8 mouse cellular contexts compared by ENCODE assay signal in genomic region chr7:25754439-25754737, GRCm38 (mm10). TPM values are rescaled to one million over a fixed set of nuclear protein-coding genes. Genes with fewer than 3 reads are reported as not detected.
A peak's percentile ranks its signal among the peaks of the same experiment; 100 is the strongest.
DNase-seq lines count a peak whose midpoint lies in the region; ATAC-seq and TF ChIP-seq lines count a peak whose summit lies in the region.

No protein-coding gene starts in this region.

- H3K27me3 ChIP-seq in kidney, embryonic 15.5 days: no peaks in the 10 kb centered on the region
- no peaks in the 10 kb centered on the region for H3K27me3 ChIP-seq in hindbrain, embryonic 13.5 days
- H3K27me3 ChIP-seq in midbrain, embryonic 14.5 days (ENCODE audit: control insufficient read depth, insufficient read depth, low read length): no peaks in the 10 kb centered on the region

- peak; percentile 40; the same call in 1 of the 2 replicates for TF ChIP-seq POLR2A in brain, embryonic 14.5 days (IDR thresholded peaks at IDR 0.05; ENCODE audit: borderline replicate concordance, extremely low read depth, insufficient read depth, insufficient read length, poor library complexity, severe bottlenecking)

- H3K4me3 ChIP-seq in kidney, embryonic 15.5 days (replicated peaks): peak overlapping the region; percentile 72
- peak overlapping the region; percentile 99 for H3K4me3 ChIP-seq in hindbrain, embryonic 13.5 days
- H3K4me3 ChIP-seq in midbrain, embryonic 14.5 days (replicated peaks; ENCODE audit: low read depth, low read length): peak overlapping the region; percentile 96

- H3K4me1 ChIP-seq in kidney, embryonic 15.5 days: peaks cover 22% of the 10 kb centered on the region
- peaks cover 27% of the 10 kb centered on the region for H3K4me1 ChIP-seq in hindbrain, embryonic 13.5 days (replicated peaks)
- H3K4me1 ChIP-seq in midbrain, embryonic 14.5 days (ENCODE audit: control insufficient read depth, insufficient read depth, low read length): peaks cover 19% of the 10 kb centered on the region

- TF ChIP-seq CTCF in brain, embryonic 14.5 days (IDR thresholded peaks at IDR 0.05; ENCODE audit: borderline replicate concordance, extremely low read depth, insufficient read depth, insufficient read length): no peak

- peak overlapping the region; percentile 69 for H3K4me2 ChIP-seq in kidney, embryonic 15.5 days
- peak overlapping the region; percentile 95 for H3K4me2 ChIP-seq in hindbrain, embryonic 13.5 days
- H3K4me2 ChIP-seq in midbrain, embryonic 14.5 days (ENCODE audit: low read length): peak overlapping the region; percentile 85

- peak overlapping the region; percentile 96 for H3K9ac ChIP-seq in kidney, embryonic 15.5 days
- H3K9ac ChIP-seq in hindbrain, embryonic 13.5 days: peak overlapping the region; percentile 99
- peak overlapping the region; percentile 96 for H3K9ac ChIP-seq in midbrain, embryonic 14.5 days (replicated peaks; ENCODE audit: low read length)

- no peak for DNase-seq in kidney, adult 9 months
- DNase-seq in brain, embryonic 14.5 days (ENCODE audit: low read depth): no peak
- no peak for DNase-seq in midbrain, embryonic 14.5 days
- DNase-seq in adrenal gland, postnatal 14 days: no peak
- DNase-seq in adrenal gland, adult 8-10 months: no peak
- no peak for DNase-seq in gastrocnemius, postnatal 4 days (ENCODE audit: low spot score in 2 of 2)

- H3K9me3 ChIP-seq in kidney, embryonic 15.5 days (replicated peaks): no peaks in the 10 kb centered on the region
- no peaks in the 10 kb centered on the region for H3K9me3 ChIP-seq in hindbrain, embryonic 13.5 days
- no peaks in the 10 kb centered on the region for H3K9me3 ChIP-seq in midbrain, embryonic 14.5 days (ENCODE audit: control insufficient read depth, low read length)

- no peak for ATAC-seq in kidney, embryonic 15.5 days (replicated peaks; ENCODE audit: low FRiP score)
- no peak for ATAC-seq in hindbrain, embryonic 13.5 days (ENCODE audit: low FRiP score)
- no peak for ATAC-seq in midbrain, embryonic 14.5 days (ENCODE audit: low FRiP score, low TSS enrichment)

- 1% methylated on average over 30 of the region's 30 CpGs for WGBS in kidney, embryonic 15.5 days
- under 1% methylated on average over 30 of the region's 30 CpGs for WGBS in hindbrain, embryonic 13.5 days
- WGBS in midbrain, embryonic 14.5 days: 1% methylated on average over 30 of the region's 30 CpGs

- peak overlapping the region; percentile 99 for H3K27ac ChIP-seq in kidney, embryonic 15.5 days
- peak overlapping the region; percentile 99 for H3K27ac ChIP-seq in hindbrain, embryonic 13.5 days
- H3K27ac ChIP-seq in midbrain, embryonic 14.5 days (replicated peaks; ENCODE audit: low read depth, low read length): peak overlapping the region; percentile 97

- peaks cover 40% of the 10 kb centered on the region for H3K36me3 ChIP-seq in kidney, embryonic 15.5 days
- H3K36me3 ChIP-seq in hindbrain, embryonic 13.5 days: peaks cover 19% of the 10 kb centered on the region
- peaks cover 26% of the 10 kb centered on the region for H3K36me3 ChIP-seq in midbrain, embryonic 14.5 days (ENCODE audit: control insufficient read depth, insufficient read depth, low read length)

RNA-seq across cellular contexts. Expression of gene Hnrnpul1, which starts 0.2 kb away (rescaled TPM):
- polyA plus RNA-seq in kidney, embryonic 15.5 days (2015; fragmentation: Nextera tagmentation; extraction: Ambion mirVana): 61.3 and 65.0 TPM in 2 replicates
- 34.7 and 70.2 TPM in 2 replicates for polyA plus RNA-seq in brain, embryonic 14.5 days (2012; rRNA removed)
- 49.9 and 50.7 TPM in 2 replicates for polyA plus RNA-seq in hindbrain, embryonic 13.5 days (2015; fragmentation: Nextera tagmentation; extraction: Ambion mirVana)
- 52.1 and 61.6 TPM in 2 replicates for polyA plus RNA-seq in midbrain, embryonic 14.5 days (2014; fragmentation: Nextera tagmentation; extraction: Ambion mirVana)
- 119 and 130 TPM in 2 replicates for total RNA-seq in adrenal gland, postnatal 14 days (2021)
- 100 to 1,000 TPM in 3 of 4 experiments, 10 to 100 TPM in 1; 97.0 to 132 (median 119) TPM for total RNA-seq in adrenal gland, adult 8-10 months (2022)
- 100 to 1,000 TPM; 131 to 132 TPM for total RNA-seq in gastrocnemius, postnatal 4 days (2021)

RNA-seq across cellular contexts. Expression of gene Axl, which starts 34.1 kb away (rescaled TPM):
- 81.9 and 91.5 TPM in 2 replicates for polyA plus RNA-seq in kidney, embryonic 15.5 days (2015; fragmentation: Nextera tagmentation; extraction: Ambion mirVana)
- polyA plus RNA-seq in brain, embryonic 14.5 days (2012; rRNA removed): 14.3 and 18.8 TPM in 2 replicates
- 21.9 and 22.2 TPM in 2 replicates for polyA plus RNA-seq in hindbrain, embryonic 13.5 days (2015; fragmentation: Nextera tagmentation; extraction: Ambion mirVana)
- 9.3 and 20.2 TPM in 2 replicates for polyA plus RNA-seq in midbrain, embryonic 14.5 days (2014; fragmentation: Nextera tagmentation; extraction: Ambion mirVana)
- 44.8 and 57.9 TPM in 2 replicates for total RNA-seq in adrenal gland, postnatal 14 days (2021)
- total RNA-seq in adrenal gland, adult 8-10 months (2022): 10 to 100 TPM; 51.4 to 73.8 (median 64.5) TPM
- 100 to 1,000 TPM; 172 to 194 TPM for total RNA-seq in gastrocnemius, postnatal 4 days (2021)

RNA-seq across cellular contexts. Expression of gene Ccdc97, which starts 35.5 kb away (rescaled TPM):
- polyA plus RNA-seq in kidney, embryonic 15.5 days (2015; fragmentation: Nextera tagmentation; extraction: Ambion mirVana): 22.2 and 26.2 TPM in 2 replicates
- polyA plus RNA-seq in brain, embryonic 14.5 days (2012; rRNA removed): 80.5 and 84.4 TPM in 2 replicates
- 33.1 and 33.8 TPM in 2 replicates for polyA plus RNA-seq in hindbrain, embryonic 13.5 days (2015; fragmentation: Nextera tagmentation; extraction: Ambion mirVana)
- polyA plus RNA-seq in midbrain, embryonic 14.5 days (2014; fragmentation: Nextera tagmentation; extraction: Ambion mirVana): 38.3 and 47.7 TPM in 2 replicates
- total RNA-seq in adrenal gland, postnatal 14 days (2021): 43.8 and 45.0 TPM in 2 replicates
- 10 to 100 TPM; 51.3 to 63.7 (median 56.9) TPM for total RNA-seq in adrenal gland, adult 8-10 months (2022)
- 10 to 100 TPM; 34.5 to 39.4 TPM for total RNA-seq in gastrocnemius, postnatal 4 days (2021)
